Mouse (Mus musculus) thymus, postnatal 10 days (tissue): ENCODE results near the gene Defa34.
"Not testable (repeated sequence)": the region's sequence is repeated elsewhere in the genome, so short reads cannot be mapped to it uniquely, and the experiment has no call there.

Experiments used
- DNase-seq, 2 experiments: peaks; one replicate each; pipeline ENCODE4 v3.0.0; 2021; ENCODE audit warnings: low spot score in 2 of 2

The Defa34 gene

DNA sequence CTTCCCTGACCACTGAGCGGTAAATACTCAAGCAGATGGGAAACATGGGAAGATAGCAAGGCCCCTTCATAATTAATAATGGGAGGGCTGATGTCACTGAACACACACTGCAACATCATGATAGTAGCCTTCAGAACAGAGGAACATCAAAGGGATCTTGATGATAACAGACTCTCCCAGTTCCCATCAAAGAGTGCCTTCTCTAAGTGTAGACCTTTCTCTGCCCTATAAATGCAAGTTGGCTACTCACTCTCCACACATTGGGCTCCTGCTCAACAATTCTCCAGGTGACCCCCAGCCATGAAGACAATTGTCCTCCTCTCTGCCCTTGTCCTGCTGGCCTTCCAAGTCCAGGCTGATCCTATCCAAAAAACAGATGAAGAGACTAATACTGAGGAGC lies at the start of gene Defa34:
Gene Defa34, plus strand, starts transcription at position 301 of the 400 bp plus-strand sequence.
- not testable (repeated sequence) for DNase-seq

DNA sequence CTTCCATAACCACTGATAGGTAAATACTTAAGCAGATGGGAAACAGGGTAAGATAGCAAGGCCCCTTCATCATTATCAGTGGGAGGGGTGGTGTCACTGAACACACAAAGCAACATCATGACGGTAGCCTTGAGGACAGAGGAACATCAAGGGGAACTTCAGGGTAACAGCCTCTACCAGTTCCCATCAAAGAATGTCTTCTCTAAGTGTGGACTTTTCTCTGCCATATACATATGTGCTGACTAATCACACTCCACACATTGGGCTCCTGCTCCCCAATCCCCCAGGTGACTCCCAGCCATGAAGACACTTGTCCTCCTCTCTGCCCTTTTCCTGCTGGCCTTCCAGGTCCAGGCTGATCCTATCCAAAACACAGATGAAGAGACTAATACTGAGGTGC lies 47.7 kb upstream of the Defa34 start, which contains the start of gene Defa26:
Gene Defa26, plus strand, starts transcription at position 301 of the 400 bp plus-strand sequence.
- not testable (repeated sequence) for DNase-seq

DNA sequence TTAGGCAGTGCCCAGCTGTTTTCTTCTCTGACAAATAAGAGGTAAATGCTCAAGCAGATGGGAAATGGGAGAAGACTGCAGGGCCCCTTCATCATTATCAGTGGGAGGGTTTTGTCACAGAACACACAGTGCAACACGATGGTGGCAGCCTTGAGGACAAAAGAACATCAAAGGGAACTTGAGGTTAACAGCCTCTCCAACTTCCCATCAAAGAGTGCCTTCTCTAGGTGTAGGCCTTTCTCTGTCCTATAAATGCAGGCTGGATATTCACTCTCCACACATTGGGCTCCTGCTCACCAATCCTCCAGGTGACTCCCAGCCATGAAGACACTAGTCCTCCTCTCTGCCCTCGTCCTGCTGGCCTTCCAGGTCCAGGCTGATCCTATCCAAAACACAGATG lies 10.1 kb upstream of the Defa34 start, which contains the start of gene Defa17:
Gene Defa17, plus strand, starts transcription at position 301 of the 400 bp plus-strand sequence.
- DNase-seq, result not testable (repeated sequence)

DNA sequence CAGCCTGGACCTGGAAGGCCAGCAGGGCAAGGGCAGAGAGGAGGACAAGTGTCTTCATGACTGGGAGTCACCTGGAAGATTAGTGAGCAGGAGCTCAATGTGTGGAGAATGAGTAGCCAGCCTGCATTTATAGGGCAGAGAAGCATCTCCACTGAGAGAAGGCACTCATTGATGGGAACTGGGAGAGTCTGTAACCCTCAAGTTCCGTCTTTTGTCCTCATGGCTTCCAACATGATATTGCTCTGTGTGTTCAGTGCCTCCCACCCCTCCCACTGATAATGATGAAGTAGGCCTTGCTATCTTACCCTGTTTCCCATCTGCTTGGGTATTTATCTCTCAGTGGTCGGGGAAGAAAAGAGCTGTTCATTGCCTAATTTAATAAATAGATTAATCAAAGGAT lies 37.9 kb downstream of the Defa34 start, which contains the start of gene AY761184:
Gene AY761184, minus strand, starts transcription at position 101 of the 400 bp plus-strand sequence.
- DNase-seq, result not testable (repeated sequence)
